Mouse (Mus musculus) liver, embryonic 15.5 days (tissue): ENCODE data around the gene Chchd6. TPM values are rescaled to one million over a fixed set of nuclear protein-coding genes. Genes with fewer than 3 reads are reported as not detected.

Experiments used
- ATAC-seq: fragments of 200-750 bp; cut with Nextera tagmentation; 2 replicates; pipeline ENCODE4 v1.8.0; 2017; ENCODE audit warnings: moderate number of reproducible peaks, mild to moderate bottlenecking, moderate library complexity; ENCODE audit not compliant: insufficient read depth
- H3K27ac ChIP-seq: fragments of 300-500 bp; sonication (generic); replicated peaks from 2 replicates; pipeline ENCODE4 v1.5.1; 2015; ENCODE audit warnings: mild to moderate bottlenecking, inconsistent platforms
- H3K27me3 ChIP-seq: fragments of 300-500 bp; sonication (generic); 2 replicates; pipeline ENCODE4 v1.6.1; 2015; ENCODE audit warnings: mild to moderate bottlenecking, inconsistent platforms
- H3K36me3 ChIP-seq: fragments of 300-500 bp; sonication (generic); replicated peaks from 2 replicates; pipeline ENCODE4 v1.6.1; 2015; ENCODE audit warnings: moderate library complexity, mild to moderate bottlenecking, inconsistent platforms
- H3K4me1 ChIP-seq: fragments of 300-500 bp; sonication (generic); replicated peaks from 2 replicates; pipeline ENCODE4 v1.6.1; 2015; ENCODE audit warnings: inconsistent platforms
- H3K4me2 ChIP-seq: fragments of 300-500 bp; sonication (generic); 2 replicates; pipeline ENCODE4 v1.6.1; 2015; ENCODE audit warnings: moderate library complexity, mild to moderate bottlenecking, inconsistent platforms
- H3K4me3 ChIP-seq: fragments of 300-500 bp; sonication (generic); replicated peaks from 2 replicates; pipeline ENCODE4 v1.5.1; 2015; ENCODE audit warnings: mild to moderate bottlenecking, inconsistent platforms
- H3K9ac ChIP-seq: fragments of 300-500 bp; sonication (generic); 2 replicates; pipeline ENCODE4 v1.6.1; 2015; ENCODE audit warnings: moderate library complexity, mild to moderate bottlenecking, inconsistent platforms
- H3K9me3 ChIP-seq: fragments of 300-500 bp; sonication (generic); replicated peaks from 2 replicates; pipeline ENCODE4 v1.6.1; 2016; ENCODE audit warnings: inconsistent platforms
- WGBS: fragments of 180-500 bp; shearing (Covaris S2); methylation state at CpG from one replicate; pipeline ENCODE4 v1.1.7; 2015; ENCODE audit warnings: mixed read lengths; ENCODE audit not compliant: insufficient replicate concordance; 5-methylcytosine and 5-hydroxymethylcytosine counted together
- polyA plus RNA-seq: library from polyadenylated mRNA; unstranded; fragments of >200 nt; fragmentation: Nextera tagmentation; extraction: Ambion mirVana; gene quantifications from 2 replicates; pipeline ENCODE4 v1.2.1, GENCODE M21; 2015

Chchd6 gene
- polyA plus RNA-seq, 1 experiment from 2014 or later = 12.3 TPM

DNA sequence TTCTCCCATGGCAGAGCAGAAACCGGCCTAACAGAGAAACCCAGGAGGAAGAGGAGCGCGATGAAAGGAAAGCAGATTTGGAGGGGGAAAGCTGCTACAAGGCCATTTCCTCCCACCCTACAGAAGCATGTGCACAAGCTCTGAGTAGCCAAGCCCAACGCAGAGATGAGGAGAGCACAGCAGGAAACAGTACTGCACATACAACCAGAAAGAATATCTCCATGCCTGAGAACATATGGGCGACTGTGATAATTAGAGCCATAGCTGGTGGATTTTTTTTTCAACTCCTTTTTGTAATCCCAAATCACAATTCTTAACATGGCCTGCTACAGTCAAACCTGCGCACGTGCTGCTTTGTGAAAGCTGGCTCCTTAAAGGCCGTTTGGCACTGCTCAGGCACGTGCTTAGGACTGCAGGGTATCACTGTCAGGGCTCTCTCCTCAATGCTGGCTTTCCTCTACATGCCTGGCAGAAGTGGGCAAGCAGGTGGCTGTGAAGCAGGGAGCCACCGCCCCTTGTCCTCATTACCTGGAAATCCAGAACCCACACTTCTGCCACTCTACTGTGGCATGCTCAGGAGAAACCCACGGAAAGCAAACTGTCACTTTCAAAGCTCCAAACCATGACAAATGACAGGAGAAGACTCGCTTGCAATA is 129.3 kb downstream of the Chchd6 start:
- H3K4me1 ChIP-seq = no peaks in the 10 kb centered on the region
- no peaks in the 10 kb centered on the region for H3K27me3 ChIP-seq
- no peaks in the 10 kb centered on the region for H3K36me3 ChIP-seq
- no peak overlapping the region for H3K27ac ChIP-seq
- H3K9me3 ChIP-seq = no peaks in the 10 kb centered on the region
- WGBS = 68% methylated on average over 12 of the region's 12 CpGs
- H3K9ac ChIP-seq = no peak overlapping the region
- no peak overlapping the region for H3K4me2 ChIP-seq
- H3K4me3 ChIP-seq = no peak overlapping the region
- no peak for ATAC-seq

DNA sequence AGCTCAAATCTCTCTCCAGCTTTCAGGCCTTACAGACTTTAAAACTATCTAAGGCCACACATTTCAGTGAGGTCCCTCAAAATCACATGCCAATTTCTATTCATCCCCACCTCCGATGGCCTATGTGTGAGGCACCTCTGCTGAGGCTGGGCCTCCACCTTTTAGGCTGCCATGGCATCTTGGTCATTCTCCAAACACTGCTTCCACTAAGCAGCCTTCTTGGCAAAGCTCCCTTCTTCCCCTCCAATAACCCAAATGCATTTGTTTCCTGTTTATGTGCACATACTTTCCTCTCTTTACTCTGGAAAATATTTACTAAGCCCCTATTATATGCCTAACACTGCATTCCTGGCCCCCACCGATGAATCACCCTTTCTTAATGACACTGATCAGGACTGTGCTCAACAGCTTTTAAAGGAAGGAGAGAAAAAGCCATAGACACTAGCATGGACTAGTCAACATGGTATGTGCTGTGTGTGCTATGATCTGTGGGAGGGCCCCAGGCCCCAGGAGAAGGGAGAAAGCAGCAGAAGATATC is 133.2 kb downstream of the Chchd6 start:
- no peak overlapping the region for H3K4me3 ChIP-seq
- no peak overlapping the region for H3K9ac ChIP-seq
- no peak for ATAC-seq
- H3K4me2 ChIP-seq = no peak overlapping the region
- WGBS = 75% methylated on average over 2 of the region's 2 CpGs
- peaks cover 4% of the 10 kb centered on the region; the same call in 1 of the 2 replicates for H3K4me1 ChIP-seq
- no peaks in the 10 kb centered on the region for H3K27me3 ChIP-seq
- H3K9me3 ChIP-seq = no peaks in the 10 kb centered on the region
- no peaks in the 10 kb centered on the region for H3K36me3 ChIP-seq
- H3K27ac ChIP-seq = no peak overlapping the region

DNA sequence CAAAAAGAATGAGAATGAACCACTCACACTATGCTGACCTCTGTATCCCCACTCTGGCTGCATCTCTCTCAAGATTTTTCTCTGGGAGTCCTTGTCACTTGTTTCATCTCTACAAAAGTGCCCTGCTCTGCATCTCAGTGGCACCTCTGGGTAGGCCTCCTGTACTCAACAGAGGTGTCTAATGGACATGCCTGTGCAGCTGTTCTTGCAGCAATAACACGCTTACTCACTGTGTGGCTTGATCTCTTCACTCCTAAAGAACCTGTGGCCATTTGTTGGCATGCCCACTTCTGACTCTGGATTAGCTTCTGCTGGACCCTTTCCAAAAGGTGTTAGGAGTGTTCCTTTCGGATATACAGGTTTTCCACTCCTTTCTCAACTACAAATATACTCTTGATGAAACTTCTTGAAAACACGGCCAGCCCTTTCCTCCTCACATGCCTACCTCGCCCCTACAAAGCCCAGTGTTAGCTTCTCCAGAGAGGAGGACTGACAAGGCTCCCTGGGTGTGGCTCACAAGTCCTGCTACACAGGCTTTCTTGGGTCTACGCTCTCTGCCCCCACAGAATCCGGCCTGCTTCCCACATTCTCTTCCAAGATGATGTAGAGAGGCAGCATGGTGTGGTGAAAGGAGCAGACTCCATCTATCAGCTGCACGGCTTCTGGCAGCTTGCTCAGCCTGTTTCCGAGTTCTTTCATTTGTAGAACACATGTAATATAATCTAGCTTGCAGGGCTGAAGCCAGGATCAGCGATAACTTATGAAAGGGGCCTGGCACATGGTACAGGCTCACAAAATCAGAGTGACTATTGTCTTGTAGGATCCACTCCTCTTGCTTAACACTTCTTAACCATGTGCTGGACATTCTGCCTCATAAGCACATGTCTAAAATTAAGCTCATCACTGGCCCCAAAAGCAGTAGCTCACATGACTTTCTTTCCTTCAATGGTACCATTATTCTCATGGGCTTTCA is 133.9 kb downstream of the Chchd6 start:
- no peak overlapping the region for H3K4me2 ChIP-seq
- no peaks in the 10 kb centered on the region for H3K9me3 ChIP-seq
- no peak overlapping the region for H3K27ac ChIP-seq
- peaks cover 10% of the 10 kb centered on the region for H3K4me1 ChIP-seq
- no peak overlapping the region for H3K9ac ChIP-seq
- 63% methylated on average over 9 of the region's 9 CpGs for WGBS
- no peak for ATAC-seq
- H3K36me3 ChIP-seq = no peaks in the 10 kb centered on the region
- H3K27me3 ChIP-seq = no peaks in the 10 kb centered on the region
- no peak overlapping the region for H3K4me3 ChIP-seq

DNA sequence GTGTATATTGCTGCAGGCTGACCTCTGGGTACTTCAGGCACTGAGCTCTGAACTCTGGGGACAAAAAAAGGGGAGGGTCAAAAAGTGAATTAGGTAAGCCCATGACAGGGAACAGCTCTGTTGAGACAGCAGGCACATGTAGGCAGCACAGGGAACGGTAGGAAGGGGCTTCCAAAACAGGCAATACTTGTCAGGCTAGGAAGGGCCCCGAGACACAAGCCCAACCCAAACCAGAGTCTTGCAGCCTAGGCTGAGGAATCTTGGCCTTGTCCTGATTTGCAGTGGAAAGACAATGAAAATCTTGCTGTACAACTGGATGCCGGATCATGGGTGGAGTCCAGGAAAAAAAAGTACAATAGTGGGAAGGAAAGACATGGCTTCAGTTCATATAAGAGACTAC is 135.8 kb downstream of the Chchd6 start:
- 66% methylated on average over 3 of the region's 3 CpGs for WGBS
- no peaks in the 10 kb centered on the region for H3K36me3 ChIP-seq
- H3K27ac ChIP-seq = no peak overlapping the region
- H3K27me3 ChIP-seq = no peaks in the 10 kb centered on the region
- H3K4me3 ChIP-seq = no peak overlapping the region
- ATAC-seq = no peak
- H3K4me1 ChIP-seq = peaks cover 29% of the 10 kb centered on the region
- H3K9ac ChIP-seq = no peak overlapping the region
- H3K4me2 ChIP-seq = no peak overlapping the region
- H3K9me3 ChIP-seq = no peaks in the 10 kb centered on the region

DNA sequence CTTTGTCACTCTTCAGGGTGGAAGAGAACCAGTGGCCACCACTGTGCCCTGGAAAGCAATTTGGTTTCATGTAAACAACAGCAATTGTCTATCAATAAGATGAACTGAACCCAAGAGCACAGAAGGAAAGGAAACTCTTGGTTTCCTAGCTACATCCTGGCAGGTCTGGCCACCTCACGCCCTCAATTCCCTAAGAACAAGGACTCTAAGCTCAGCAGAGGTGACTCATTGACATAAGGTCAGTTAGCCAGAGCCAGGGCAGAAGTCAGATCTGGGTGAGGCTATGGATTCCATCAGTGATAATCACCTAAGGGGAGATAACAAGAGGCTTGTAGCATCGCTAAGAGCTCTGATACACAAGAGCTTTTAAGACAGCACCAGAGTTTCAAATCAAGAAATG is 137.9 kb downstream of the Chchd6 start:
- no peaks in the 10 kb centered on the region for H3K27me3 ChIP-seq
- H3K9ac ChIP-seq = no peak overlapping the region
- no peaks in the 10 kb centered on the region for H3K36me3 ChIP-seq
- H3K4me3 ChIP-seq = no peak overlapping the region
- no peak overlapping the region for H3K4me2 ChIP-seq
- peaks cover 34% of the 10 kb centered on the region for H3K4me1 ChIP-seq
- WGBS = 58% methylated on average over 2 of the region's 2 CpGs
- no peaks in the 10 kb centered on the region for H3K9me3 ChIP-seq
- ATAC-seq = no peak
- no peak overlapping the region for H3K27ac ChIP-seq

DNA sequence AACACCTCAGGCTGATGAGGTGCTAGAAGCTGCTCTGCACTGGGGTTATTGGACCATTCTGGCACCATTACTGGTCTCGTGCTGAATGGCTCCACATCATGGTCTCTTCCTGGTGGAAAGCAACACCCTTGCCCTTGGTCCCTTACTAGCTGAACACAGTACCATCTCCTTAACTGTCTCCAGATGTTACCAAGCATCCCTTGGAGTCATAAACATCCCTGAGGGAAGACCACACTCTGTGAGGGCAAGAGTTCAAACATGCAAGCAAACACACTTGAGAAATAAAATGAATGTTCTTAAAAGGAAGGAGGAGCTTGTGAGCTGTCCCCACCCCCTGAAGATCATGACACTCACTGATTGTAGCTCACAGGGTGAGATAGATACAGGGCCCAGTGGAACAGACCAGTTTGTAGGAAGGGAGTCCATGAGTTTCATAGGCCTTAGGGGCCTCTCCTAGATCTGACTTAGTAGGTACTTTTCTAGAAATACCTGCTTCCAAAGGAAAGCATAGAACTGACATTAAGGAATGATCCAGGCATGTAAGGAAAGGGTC is 139.0 kb downstream of the Chchd6 start:
- WGBS = 42% methylated on average over 1 of the region's 1 CpGs
- ATAC-seq = peak; percentile 50; the same call in 1 of the 2 replicates

DNA sequence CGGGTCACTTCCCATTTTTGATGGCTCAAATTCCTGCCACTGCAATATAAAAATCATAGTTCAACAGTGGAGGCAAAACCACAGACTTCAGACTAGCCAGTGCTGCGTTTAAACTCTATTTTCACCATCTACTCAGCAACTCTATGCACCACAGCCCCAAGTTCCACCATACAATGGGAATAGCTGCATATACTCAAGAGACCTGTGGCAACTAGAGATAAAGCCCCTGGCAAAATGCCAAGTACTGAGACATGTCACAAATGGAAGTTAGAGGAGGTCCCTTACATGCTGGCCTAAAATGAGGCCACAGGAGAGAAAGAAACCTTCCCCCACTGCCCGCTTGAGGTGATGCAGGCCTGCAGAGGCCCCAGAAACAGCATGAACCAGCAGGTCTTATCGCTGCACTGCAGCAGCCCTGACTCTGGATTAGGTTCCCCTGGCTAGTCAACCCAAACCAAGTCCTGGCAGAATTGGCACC is 139.9 kb downstream of the Chchd6 start:
- Histone ChIP-seq H3K27me3 (no peaks in the 10 kb centered on the region), H3K4me1 (peaks cover 34% of the 10 kb centered on the region), H3K4me3 (no peak overlapping the region), H3K9ac (no peak overlapping the region), H3K4me2 (peak overlapping the region; percentile 27; the same call in 1 of the 2 replicates), H3K36me3 (no peaks in the 10 kb centered on the region), H3K27ac (peak overlapping the region; percentile 63), H3K9me3 (no peaks in the 10 kb centered on the region)
- ATAC-seq = peak; percentile 89
- 28% methylated on average over 4 of the region's 4 CpGs for WGBS

More for the DNA sequence above, 139.0 kb downstream of the Chchd6 start:
- H3K27me3 ChIP-seq = no peaks in the 10 kb centered on the region
- peaks cover 34% of the 10 kb centered on the region for H3K4me1 ChIP-seq
- H3K4me2 ChIP-seq = no peak overlapping the region
- H3K9me3 ChIP-seq = no peaks in the 10 kb centered on the region
- no peak overlapping the region for H3K4me3 ChIP-seq
- H3K36me3 ChIP-seq = no peaks in the 10 kb centered on the region
- H3K9ac ChIP-seq = no peak overlapping the region
- peak overlapping the region; percentile 63 for H3K27ac ChIP-seq

DNA sequence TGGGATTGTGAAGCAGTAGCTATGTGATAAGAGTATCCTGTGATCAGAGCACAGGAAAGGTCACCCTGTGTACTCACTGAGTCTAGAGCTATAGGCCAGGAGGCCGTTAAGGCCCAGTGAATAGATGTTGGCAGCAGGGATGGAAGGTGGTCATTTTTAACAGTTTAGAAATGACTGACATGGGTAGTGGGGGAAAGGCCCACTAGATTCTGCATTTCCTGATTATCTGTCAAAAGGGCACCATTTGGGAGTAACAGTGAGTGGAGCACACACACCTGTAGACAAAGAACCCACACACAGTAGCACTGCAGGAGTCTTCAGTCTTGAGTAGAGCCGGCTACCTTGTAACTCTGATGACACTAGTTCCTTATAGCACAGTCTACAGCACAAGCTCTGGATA is 141.0 kb downstream of the Chchd6 start:
- 81% methylated on average over 2 of the region's 2 CpGs for WGBS
- H3K9me3 ChIP-seq = no peaks in the 10 kb centered on the region

DNA sequence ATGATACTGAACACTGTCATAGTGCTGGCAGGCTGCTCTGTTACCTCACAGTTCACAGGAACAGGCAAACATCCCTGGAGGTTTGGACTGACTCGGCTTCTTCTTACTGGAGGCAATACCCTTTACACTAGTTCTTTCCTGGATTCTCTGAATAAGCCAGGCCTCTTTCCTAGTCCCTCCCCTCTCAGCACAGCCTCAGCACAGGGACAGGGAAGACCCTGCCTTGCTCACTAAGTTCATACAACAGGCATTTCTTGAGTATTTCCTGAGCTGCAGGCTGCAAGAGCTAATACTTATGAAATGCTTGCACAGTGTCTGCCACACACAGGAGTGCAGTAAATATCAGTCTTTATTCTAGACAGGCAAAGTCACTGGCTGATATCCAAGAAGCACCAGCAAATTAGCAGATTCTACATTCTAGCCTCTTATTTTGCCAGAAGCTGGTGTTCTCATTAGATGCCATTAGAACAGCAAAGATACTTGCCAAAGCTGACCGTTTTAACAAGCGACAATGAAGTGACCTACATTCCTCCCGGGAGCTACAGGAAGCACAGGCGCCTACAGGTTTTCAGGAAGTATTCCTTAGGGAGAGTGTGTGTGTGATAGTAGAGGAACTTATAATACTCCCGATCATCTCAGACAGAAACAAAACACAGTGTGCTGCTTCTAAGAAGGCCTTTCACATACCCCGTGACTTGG is 142.3 kb downstream of the Chchd6 start:
- Histone ChIP-seq H3K4me1 (peaks cover 34% of the 10 kb centered on the region), H3K36me3 (no peaks in the 10 kb centered on the region), H3K9me3 (no peaks in the 10 kb centered on the region), H3K27ac (no peak overlapping the region), H3K4me3 (no peak overlapping the region), H3K27me3 (no peaks in the 10 kb centered on the region), H3K4me2 (no peak overlapping the region), H3K9ac (no peak overlapping the region)
- ATAC-seq = no peak
- 52% methylated on average over 7 of the region's 7 CpGs for WGBS

More for the DNA sequence above, 141.0 kb downstream of the Chchd6 start:
- Histone ChIP-seq H3K9ac (no peak overlapping the region), H3K4me1 (peaks cover 34% of the 10 kb centered on the region), H3K27me3 (no peaks in the 10 kb centered on the region), H3K4me3 (no peak overlapping the region), H3K27ac (no peak overlapping the region), H3K4me2 (no peak overlapping the region), H3K36me3 (no peaks in the 10 kb centered on the region)
- ATAC-seq = no peak

DNA sequence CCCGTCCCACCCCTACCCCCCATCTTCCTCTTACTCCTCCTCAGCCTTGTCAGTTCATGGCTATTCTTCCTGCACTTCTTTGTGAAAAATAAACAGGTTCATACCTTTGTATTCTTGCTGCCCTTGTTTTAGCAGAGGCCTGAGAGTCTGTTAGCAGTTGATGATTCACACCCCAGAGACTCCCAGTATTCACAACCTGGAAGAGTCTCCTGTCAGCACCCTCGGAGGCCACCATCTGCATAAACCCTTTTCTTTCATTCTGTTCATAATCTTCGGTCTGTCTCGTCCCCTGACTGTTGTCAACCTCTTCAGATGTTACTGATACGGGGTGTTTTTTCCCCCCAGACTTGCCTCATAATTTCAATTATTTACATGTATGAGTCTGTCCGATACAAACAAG is 143.1 kb downstream of the Chchd6 start:
- no peak overlapping the region for H3K27ac ChIP-seq
- 69% methylated on average over 6 of the region's 6 CpGs for WGBS
- H3K9me3 ChIP-seq = no peaks in the 10 kb centered on the region
- no peaks in the 10 kb centered on the region for H3K36me3 ChIP-seq
- H3K4me3 ChIP-seq = no peak overlapping the region
- peaks cover 30% of the 10 kb centered on the region for H3K4me1 ChIP-seq
- H3K4me2 ChIP-seq = no peak overlapping the region
- H3K27me3 ChIP-seq = no peaks in the 10 kb centered on the region
- ATAC-seq = no peak
- no peak overlapping the region for H3K9ac ChIP-seq
